Mouse (Mus musculus) brain, embryonic 14.5 days (tissue): Measurements from ENCODE around the gene Chst15.

Experiments
- CTCF ChIP-seq: fragments of 200-500 bp; IDR thresholded peaks from 2 replicates; pipeline ENCODE4 v1.5.1; 2012; ENCODE audit warnings: inconsistent platforms, mild to moderate bottlenecking, moderate library complexity, borderline replicate concordance; ENCODE audit not compliant: insufficient read depth, insufficient read length; ENCODE audit errors: extremely low read depth
- POLR2A ChIP-seq: fragments of 200-500 bp; IDR thresholded peaks from 2 replicates; pipeline ENCODE4 v1.6.1; 2012; ENCODE audit warnings: mild to moderate bottlenecking, inconsistent platforms, borderline replicate concordance; ENCODE audit not compliant: poor library complexity, insufficient read depth, insufficient read length, severe bottlenecking; ENCODE audit errors: extremely low read depth

DNA sequence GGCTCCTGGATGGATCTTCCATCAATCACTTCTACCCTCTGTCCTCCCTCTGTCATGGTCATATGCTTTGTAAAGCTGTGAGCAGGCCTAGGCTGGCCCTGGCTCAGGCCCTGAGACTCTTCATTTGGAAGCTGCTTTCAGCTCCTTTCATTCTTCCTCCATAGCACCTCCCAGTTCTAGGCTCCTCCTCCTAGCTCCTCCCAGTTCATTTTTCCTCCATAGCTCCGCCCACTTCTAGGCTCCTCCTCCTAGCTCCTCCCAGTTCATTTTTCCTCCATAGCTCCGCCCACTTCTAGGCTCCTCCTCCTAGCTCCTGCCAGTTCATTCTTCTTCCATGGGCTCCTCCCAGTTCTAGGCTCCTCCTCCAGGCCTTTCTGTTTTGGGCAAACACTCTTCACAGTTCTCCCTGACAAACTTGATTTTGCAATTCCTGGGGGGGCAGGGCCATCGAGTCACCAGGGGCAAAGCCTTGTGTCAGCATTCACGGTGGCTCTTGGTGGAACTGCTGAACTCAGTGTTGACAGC is 74.3 kb downstream of the Chst15 start:
- TF ChIP-seq CTCF (no peak), POLR2A (no peak)
